Mouse (Mus musculus): ENCODE results near the gene Sbno1. TPM values are rescaled to one million over a fixed set of nuclear protein-coding genes. Genes with fewer than 3 reads are reported as not detected.

Gene Sbno1
- polyA plus RNA-seq, 1 experiment = 46.6 TPM

- Histone ChIP-seq H3K27me3 (ENCODE audit: control insufficient read depth, insufficient read depth, low read length) (no peaks in the 10 kb centered on the region), H3K4me1 (ENCODE audit: control insufficient read depth, insufficient read depth, low read length) (peaks cover 2% of the 10 kb centered on the region; the same call in 1 of the 2 replicates), H3K4me3 (ENCODE audit: control insufficient read depth, low read depth, low read length) (peak overlapping the region; percentile 98), H3K36me3 (ENCODE audit: control insufficient read depth, insufficient read depth, low read length) (no peaks in the 10 kb centered on the region), H3K27ac (ENCODE audit: control insufficient read depth, insufficient read depth, low read depth, low read length) (peak overlapping the region; percentile 94)
- TF ChIP-seq CTCF (IDR thresholded peaks at IDR 0.05; ENCODE audit: control insufficient read depth, insufficient read depth, insufficient replicate concordance, low read depth, low read length) = no peak
- TF ChIP-seq POLR2A (IDR thresholded peaks at IDR 0.05; ENCODE audit: control insufficient read depth, low read depth, low read length) = no peak
Measured at GRCm38 (mm10) chr5:124424723-124425411, 934 bp downstream of the Sbno1 start.

- no peaks in the 10 kb centered on the region for H3K36me3 ChIP-seq (ENCODE audit: control insufficient read depth, insufficient read depth, low read length)
- peak overlapping the region; percentile 98 for H3K4me3 ChIP-seq (ENCODE audit: control insufficient read depth, low read depth, low read length)
- H3K27me3 ChIP-seq (ENCODE audit: control insufficient read depth, insufficient read depth, low read length) = no peaks in the 10 kb centered on the region
- TF ChIP-seq POLR2A (IDR thresholded peaks at IDR 0.05; ENCODE audit: control insufficient read depth, low read depth, low read length) (no peak), CTCF (IDR thresholded peaks at IDR 0.05; ENCODE audit: control insufficient read depth, insufficient read depth, insufficient replicate concordance, low read depth, low read length) (no peak)
- peak overlapping the region; percentile 30; the same call in 1 of the 2 replicates for H3K27ac ChIP-seq (ENCODE audit: control insufficient read depth, insufficient read depth, low read depth, low read length)
- peaks cover 2% of the 10 kb centered on the region; the same call in 1 of the 2 replicates for H3K4me1 ChIP-seq (ENCODE audit: control insufficient read depth, insufficient read depth, low read length)
Measured at GRCm38 (mm10) chr5:124424200-124424722, 1.5 kb downstream of the Sbno1 start.

GRCm38 (mm10) chr5:124421786-124422185 is 4.0 kb downstream of the Sbno1 start:
- Histone ChIP-seq H3K4me3 (ENCODE audit: control insufficient read depth, low read depth, low read length) (no peak overlapping the region), H3K27me3 (ENCODE audit: control insufficient read depth, insufficient read depth, low read length) (no peaks in the 10 kb centered on the region), H3K27ac (ENCODE audit: control insufficient read depth, insufficient read depth, low read depth, low read length) (no peak overlapping the region), H3K36me3 (ENCODE audit: control insufficient read depth, insufficient read depth, low read length) (no peaks in the 10 kb centered on the region), H3K4me1 (ENCODE audit: control insufficient read depth, insufficient read depth, low read length) (peaks cover 2% of the 10 kb centered on the region; the same call in 1 of the 2 replicates)
- TF ChIP-seq POLR2A (IDR thresholded peaks at IDR 0.05; ENCODE audit: control insufficient read depth, low read depth, low read length) (no peak), CTCF (IDR thresholded peaks at IDR 0.05; ENCODE audit: control insufficient read depth, insufficient read depth, insufficient replicate concordance, low read depth, low read length) (no peak)

GRCm38 (mm10) chr5:124418903-124419302 is 6.9 kb downstream of the Sbno1 start:
- no peak overlapping the region for H3K4me3 ChIP-seq (ENCODE audit: control insufficient read depth, low read depth, low read length)
- no peaks in the 10 kb centered on the region for H3K27me3 ChIP-seq (ENCODE audit: control insufficient read depth, insufficient read depth, low read length)
- no peaks in the 10 kb centered on the region; the same call in 1 of the 2 replicates for H3K4me1 ChIP-seq (ENCODE audit: control insufficient read depth, insufficient read depth, low read length)
- H3K27ac ChIP-seq (ENCODE audit: control insufficient read depth, insufficient read depth, low read depth, low read length) = no peak overlapping the region
- no peaks in the 10 kb centered on the region; the same call in 1 of the 2 replicates for H3K36me3 ChIP-seq (ENCODE audit: control insufficient read depth, insufficient read depth, low read length)
- TF ChIP-seq POLR2A (IDR thresholded peaks at IDR 0.05; ENCODE audit: control insufficient read depth, low read depth, low read length) = no peak

- no peaks in the 10 kb centered on the region for H3K27me3 ChIP-seq (ENCODE audit: control insufficient read depth, insufficient read depth, low read length)
- H3K4me1 ChIP-seq (ENCODE audit: control insufficient read depth, insufficient read depth, low read length) = no peaks in the 10 kb centered on the region
- peaks cover 3% of the 10 kb centered on the region; the same call in 1 of the 2 replicates for H3K36me3 ChIP-seq (ENCODE audit: control insufficient read depth, insufficient read depth, low read length)
- H3K4me3 ChIP-seq (ENCODE audit: control insufficient read depth, low read depth, low read length) = no peak overlapping the region
- no peak overlapping the region for H3K27ac ChIP-seq (ENCODE audit: control insufficient read depth, insufficient read depth, low read depth, low read length)
- TF ChIP-seq POLR2A (IDR thresholded peaks at IDR 0.05; ENCODE audit: control insufficient read depth, low read depth, low read length) = no peak
- no peak for TF ChIP-seq CTCF (IDR thresholded peaks at IDR 0.05; ENCODE audit: control insufficient read depth, insufficient read depth, insufficient replicate concordance, low read depth, low read length)
Measured at GRCm38 (mm10) chr5:124412163-124412562, 13.6 kb downstream of the Sbno1 start.

GRCm38 (mm10) chr5:124410808-124411207 is 15.0 kb downstream of the Sbno1 start:
- Histone ChIP-seq H3K4me3 (ENCODE audit: control insufficient read depth, low read depth, low read length) (no peak overlapping the region), H3K4me1 (ENCODE audit: control insufficient read depth, insufficient read depth, low read length) (no peaks in the 10 kb centered on the region), H3K36me3 (ENCODE audit: control insufficient read depth, insufficient read depth, low read length) (peaks cover 3% of the 10 kb centered on the region; the same call in 1 of the 2 replicates), H3K27me3 (ENCODE audit: control insufficient read depth, insufficient read depth, low read length) (no peaks in the 10 kb centered on the region), H3K27ac (ENCODE audit: control insufficient read depth, insufficient read depth, low read depth, low read length) (no peak overlapping the region)
- TF ChIP-seq POLR2A (IDR thresholded peaks at IDR 0.05; ENCODE audit: control insufficient read depth, low read depth, low read length) (no peak), CTCF (IDR thresholded peaks at IDR 0.05; ENCODE audit: control insufficient read depth, insufficient read depth, insufficient replicate concordance, low read depth, low read length) (no peak)

GRCm38 (mm10) chr5:124393726-124394125 is 32.1 kb downstream of the Sbno1 start:
- Histone ChIP-seq H3K27ac (ENCODE audit: control insufficient read depth, insufficient read depth, low read depth, low read length) (no peak overlapping the region), H3K4me1 (ENCODE audit: control insufficient read depth, insufficient read depth, low read length) (no peaks in the 10 kb centered on the region), H3K27me3 (ENCODE audit: control insufficient read depth, insufficient read depth, low read length) (no peaks in the 10 kb centered on the region), H3K36me3 (ENCODE audit: control insufficient read depth, insufficient read depth, low read length) (peaks cover 1% of the 10 kb centered on the region), H3K4me3 (ENCODE audit: control insufficient read depth, low read depth, low read length) (no peak overlapping the region)
- no peak for TF ChIP-seq POLR2A (IDR thresholded peaks at IDR 0.05; ENCODE audit: control insufficient read depth, low read depth, low read length)
- TF ChIP-seq CTCF (IDR thresholded peaks at IDR 0.05; ENCODE audit: control insufficient read depth, insufficient read depth, insufficient replicate concordance, low read depth, low read length) = no peak
